Mouse (Mus musculus): Measurements from ENCODE around the gene Mdm2.

DNA sequence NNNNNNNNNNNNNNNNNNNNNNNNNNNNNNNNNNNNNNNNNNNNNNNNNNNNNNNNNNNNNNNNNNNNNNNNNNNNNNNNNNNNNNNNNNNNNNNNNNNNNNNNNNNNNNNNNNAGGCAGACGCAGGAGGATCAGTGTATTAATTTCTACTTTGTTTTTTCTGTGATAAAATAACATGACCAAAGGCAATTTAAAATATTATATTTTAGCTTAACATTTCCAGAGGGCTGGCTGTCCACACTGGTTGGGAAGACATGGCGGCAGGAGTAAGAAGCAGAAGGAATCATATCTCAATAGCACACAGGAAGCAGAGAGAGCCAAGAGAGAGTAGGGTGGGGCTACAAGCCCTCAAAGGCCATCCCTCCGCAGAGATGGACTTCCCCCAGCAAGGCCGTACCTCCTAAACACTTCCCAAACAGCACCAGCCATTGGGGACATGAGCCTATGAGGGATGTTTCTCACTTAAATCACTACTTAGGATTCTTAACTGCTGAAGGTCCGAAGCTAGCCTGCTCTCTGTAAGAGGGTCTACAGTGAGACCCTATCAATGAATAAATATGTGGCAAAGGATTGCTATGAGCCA lies 13.7 kb upstream of the Mdm2 start:
- TF ChIP-seq MYOD1 (IDR thresholded peaks at IDR 0.05; ENCODE audit: control insufficient read depth, insufficient read length, low read depth) (no peak), MAX (IDR thresholded peaks at IDR 0.05) (no peak), CTCF (IDR thresholded peaks at IDR 0.05; ENCODE audit: control insufficient read depth, insufficient read depth, insufficient read length) (no peak), USF1 (IDR thresholded peaks at IDR 0.05; ENCODE audit: low read depth) (no peak), MYOG (IDR thresholded peaks at IDR 0.05; ENCODE audit: control insufficient read depth, extremely low read depth, insufficient read length) (no peak), CEBPB (IDR thresholded peaks at IDR 0.05; ENCODE audit: low read depth) (no peak), FOSL1 (IDR thresholded peaks at IDR 0.05; ENCODE audit: insufficient read depth, low read length, poor library complexity, severe bottlenecking) (no peak)

Data from C2C12 (cell line).